ENCODE assay signal across 14 mouse cellular contexts in genomic region chr1:125462917-125463316, GRCm38 (mm10).
"Had no signal": no experiment of that assay in that cellular context is flagged by ENCODE, and none has a peak within 500 bp of the region (broad histone marks: within the 10 kb centered on the region; RNA-seq: fewer than 3 reads in every experiment).

No protein-coding gene starts in this region.

- DNase-seq: kidney, adult 9 months; kidney, postnatal 36 days; layer of hippocampus, adult 9-11 months; layer of hippocampus, postnatal 36 days; liver, embryonic 13.5 days; lung, embryonic 14.5 days; right cerebral cortex, postnatal 4 days; thymus, postnatal 36 days had no signal

- ATAC-seq: inflammation-experienced regulatory T-cells, adult 6 months; intestine, postnatal 0 days; midbrain, embryonic 16.5 days had no signal

- H3K36me3 ChIP-seq: limb, embryonic 12.5 days; liver, embryonic 13.5 days; midbrain, embryonic 12.5 days had no signal

- H3K9me3 ChIP-seq: limb, embryonic 12.5 days; liver, embryonic 13.5 days; midbrain, embryonic 12.5 days had no signal

- H3K4me3 ChIP-seq: limb, embryonic 12.5 days; liver, embryonic 13.5 days; midbrain, embryonic 12.5 days had no signal

- H3K4me2 ChIP-seq: limb, embryonic 12.5 days; liver, embryonic 13.5 days; lung, embryonic 14.5 days; midbrain, embryonic 12.5 days had no signal

- H3K4me1 ChIP-seq: limb, embryonic 12.5 days; liver, embryonic 13.5 days; midbrain, embryonic 12.5 days had no signal

- H3K27ac ChIP-seq: kidney, postnatal 0 days; limb, embryonic 12.5 days; liver, embryonic 13.5 days; midbrain, embryonic 12.5 days had no signal

- H3K9ac ChIP-seq: limb, embryonic 12.5 days; liver, embryonic 13.5 days; lung, embryonic 14.5 days; midbrain, embryonic 12.5 days had no signal

- H3K27me3 ChIP-seq: limb, embryonic 12.5 days; liver, embryonic 13.5 days; midbrain, embryonic 12.5 days had no signal
